Mouse (Mus musculus): ENCODE data around the gene Rplp0. TPM values are rescaled to one million over a fixed set of nuclear protein-coding genes. Genes with fewer than 3 reads are reported as not detected.
"Not testable (repeated sequence)": the region's sequence is repeated elsewhere in the genome, so short reads cannot be mapped to it uniquely, and the experiment has no call there.

Rplp0 gene
- polyA plus RNA-seq, 1 experiment from 2014 or later = 919 TPM

GRCm38 (mm10) chr5:115569308-115569707 is 10.0 kb downstream of the Rplp0 start:
- WGBS (ENCODE audit: insufficient replicate concordance) = 56% methylated on average over 11 of the region's 11 CpGs
- no peak for ATAC-seq (ENCODE audit: low read depth)
- H3K9me3 ChIP-seq (replicated peaks; ENCODE audit: control insufficient read depth, low read length) = no peaks in the 10 kb centered on the region
- peaks cover 7% of the 10 kb centered on the region; the same call in 1 of the 2 replicates for H3K36me3 ChIP-seq (ENCODE audit: control insufficient read depth, insufficient read depth)
- peak overlapping the region; percentile 75 for H3K27ac ChIP-seq (ENCODE audit: low read length)
- no peaks in the 10 kb centered on the region for H3K27me3 ChIP-seq (ENCODE audit: control insufficient read depth, insufficient read depth, low read depth, low read length)
- H3K4me3 ChIP-seq (ENCODE audit: low read depth, low read length) = no peak overlapping the region
- no peak overlapping the region for H3K4me2 ChIP-seq (ENCODE audit: low read depth, low read length)
- H3K9ac ChIP-seq (ENCODE audit: low read depth, low read length) = no peak overlapping the region
- H3K4me1 ChIP-seq (ENCODE audit: control insufficient read depth, low read depth, low read length) = peaks cover 30% of the 10 kb centered on the region

GRCm38 (mm10) chr5:115569721-115570120 is 10.5 kb downstream of the Rplp0 start:
- H3K4me1 ChIP-seq (ENCODE audit: control insufficient read depth, low read depth, low read length) = peaks cover 27% of the 10 kb centered on the region
- no peak overlapping the region for H3K4me2 ChIP-seq (ENCODE audit: low read depth, low read length)
- H3K9me3 ChIP-seq (replicated peaks; ENCODE audit: control insufficient read depth, low read length) = no peaks in the 10 kb centered on the region
- 75% methylated on average over 4 of the region's 4 CpGs for WGBS (ENCODE audit: insufficient replicate concordance)
- peak overlapping the region; percentile 75; the same call in 1 of the 2 replicates for H3K27ac ChIP-seq (ENCODE audit: low read length)
- H3K36me3 ChIP-seq (ENCODE audit: control insufficient read depth, insufficient read depth) = peaks cover 7% of the 10 kb centered on the region; the same call in 1 of the 2 replicates
- ATAC-seq (ENCODE audit: low read depth) = no peak
- H3K4me3 ChIP-seq (ENCODE audit: low read depth, low read length) = no peak overlapping the region
- H3K9ac ChIP-seq (ENCODE audit: low read depth, low read length) = no peak overlapping the region
- H3K27me3 ChIP-seq (ENCODE audit: control insufficient read depth, insufficient read depth, low read depth, low read length) = no peaks in the 10 kb centered on the region

- Histone ChIP-seq H3K36me3 (ENCODE audit: control insufficient read depth, insufficient read depth) (peaks cover 16% of the 10 kb centered on the region), H3K27me3 (ENCODE audit: control insufficient read depth, insufficient read depth, low read depth, low read length) (no peaks in the 10 kb centered on the region), H3K9me3 (replicated peaks; ENCODE audit: control insufficient read depth, low read length) (no peaks in the 10 kb centered on the region), H3K4me3 (ENCODE audit: low read depth, low read length) (no peak overlapping the region), H3K9ac (ENCODE audit: low read depth, low read length) (no peak overlapping the region), H3K4me2 (ENCODE audit: low read depth, low read length) (no peak overlapping the region), H3K4me1 (ENCODE audit: control insufficient read depth, low read depth, low read length) (peaks cover 18% of the 10 kb centered on the region), H3K27ac (ENCODE audit: low read length) (no peak overlapping the region)
- WGBS (ENCODE audit: insufficient replicate concordance) = 85% methylated on average over 7 of the region's 7 CpGs
- ATAC-seq (ENCODE audit: low read depth) = no peak
Measured at GRCm38 (mm10) chr5:115571086-115571485, 11.8 kb downstream of the Rplp0 start.

GRCm38 (mm10) chr5:115572679-115573535 is 13.6 kb downstream of the Rplp0 start:
- peaks cover 8% of the 10 kb centered on the region for H3K4me1 ChIP-seq (ENCODE audit: control insufficient read depth, low read depth, low read length)
- ATAC-seq (ENCODE audit: low read depth) = peak; percentile 37
- H3K4me2 ChIP-seq (ENCODE audit: low read depth, low read length) = no peak overlapping the region
- WGBS (ENCODE audit: insufficient replicate concordance) = 54% methylated on average over 17 of the region's 17 CpGs
- no peaks in the 10 kb centered on the region for H3K9me3 ChIP-seq (replicated peaks; ENCODE audit: control insufficient read depth, low read length)
- H3K27ac ChIP-seq (ENCODE audit: low read length) = peak overlapping the region; percentile 56; the same call in 1 of the 2 replicates
- peaks cover 16% of the 10 kb centered on the region for H3K36me3 ChIP-seq (ENCODE audit: control insufficient read depth, insufficient read depth)
- H3K9ac ChIP-seq (ENCODE audit: low read depth, low read length) = no peak overlapping the region
- no peaks in the 10 kb centered on the region for H3K27me3 ChIP-seq (ENCODE audit: control insufficient read depth, insufficient read depth, low read depth, low read length)
- H3K4me3 ChIP-seq (ENCODE audit: low read depth, low read length) = no peak overlapping the region

- no peak overlapping the region for H3K4me3 ChIP-seq (ENCODE audit: low read depth, low read length)
- no peak overlapping the region for H3K9ac ChIP-seq (ENCODE audit: low read depth, low read length)
- no peak for ATAC-seq (ENCODE audit: low read depth)
- no peaks in the 10 kb centered on the region for H3K27me3 ChIP-seq (ENCODE audit: control insufficient read depth, insufficient read depth, low read depth, low read length)
- H3K9me3 ChIP-seq (replicated peaks; ENCODE audit: control insufficient read depth, low read length) = no peaks in the 10 kb centered on the region
- no peaks in the 10 kb centered on the region for H3K4me1 ChIP-seq (ENCODE audit: control insufficient read depth, low read depth, low read length)
- no peak overlapping the region for H3K27ac ChIP-seq (ENCODE audit: low read length)
- H3K36me3 ChIP-seq (ENCODE audit: control insufficient read depth, insufficient read depth) = peaks cover 27% of the 10 kb centered on the region
- no peak overlapping the region for H3K4me2 ChIP-seq (ENCODE audit: low read depth, low read length)
- WGBS (ENCODE audit: insufficient replicate concordance) = 67% methylated on average over 8 of the region's 8 CpGs
Measured at GRCm38 (mm10) chr5:115574992-115575391, 15.7 kb downstream of the Rplp0 start.

GRCm38 (mm10) chr5:115577686-115578085 is 18.4 kb downstream of the Rplp0 start:
- not testable (repeated sequence) for H3K27ac ChIP-seq (ENCODE audit: low read length); H3K4me2 ChIP-seq (ENCODE audit: low read depth, low read length); H3K9me3 ChIP-seq (replicated peaks; ENCODE audit: control insufficient read depth, low read length); H3K27me3 ChIP-seq (ENCODE audit: control insufficient read depth, insufficient read depth, low read depth, low read length); H3K4me1 ChIP-seq (ENCODE audit: control insufficient read depth, low read depth, low read length); H3K4me3 ChIP-seq (ENCODE audit: low read depth, low read length); ATAC-seq (ENCODE audit: low read depth); H3K9ac ChIP-seq (ENCODE audit: low read depth, low read length)
- WGBS (ENCODE audit: insufficient replicate concordance) = 87% methylated on average over 4 of the region's 4 CpGs
- peaks cover 48% of the 10 kb centered on the region for H3K36me3 ChIP-seq (ENCODE audit: control insufficient read depth, insufficient read depth)

- no peak for ATAC-seq (ENCODE audit: low read depth)
- Histone ChIP-seq H3K27ac (ENCODE audit: low read length) (no peak overlapping the region), H3K4me1 (ENCODE audit: control insufficient read depth, low read depth, low read length) (no peaks in the 10 kb centered on the region), H3K36me3 (ENCODE audit: control insufficient read depth, insufficient read depth) (peaks cover 59% of the 10 kb centered on the region), H3K4me3 (ENCODE audit: low read depth, low read length) (no peak overlapping the region), H3K27me3 (ENCODE audit: control insufficient read depth, insufficient read depth, low read depth, low read length) (no peaks in the 10 kb centered on the region), H3K4me2 (ENCODE audit: low read depth, low read length) (no peak overlapping the region), H3K9me3 (replicated peaks; ENCODE audit: control insufficient read depth, low read length) (peaks cover 5% of the 10 kb centered on the region; the same call in 1 of the 2 replicates), H3K9ac (ENCODE audit: low read depth, low read length) (no peak overlapping the region)
- WGBS (ENCODE audit: insufficient replicate concordance) = 88% methylated on average over 14 of the region's 14 CpGs
Measured at GRCm38 (mm10) chr5:115578922-115579321, 19.7 kb downstream of the Rplp0 start.

- no peaks in the 10 kb centered on the region for H3K27me3 ChIP-seq (ENCODE audit: control insufficient read depth, insufficient read depth, low read depth, low read length)
- no peak overlapping the region for H3K9ac ChIP-seq (ENCODE audit: low read depth, low read length)
- H3K9me3 ChIP-seq (replicated peaks; ENCODE audit: control insufficient read depth, low read length) = peaks cover 5% of the 10 kb centered on the region; the same call in 1 of the 2 replicates
- ATAC-seq (ENCODE audit: low read depth) = no peak
- peaks cover 59% of the 10 kb centered on the region for H3K36me3 ChIP-seq (ENCODE audit: control insufficient read depth, insufficient read depth)
- H3K4me1 ChIP-seq (ENCODE audit: control insufficient read depth, low read depth, low read length) = no peaks in the 10 kb centered on the region
- H3K4me3 ChIP-seq (ENCODE audit: low read depth, low read length) = no peak overlapping the region
- no peak overlapping the region for H3K4me2 ChIP-seq (ENCODE audit: low read depth, low read length)
- WGBS (ENCODE audit: insufficient replicate concordance) = 72% methylated on average over 5 of the region's 5 CpGs
- H3K27ac ChIP-seq (ENCODE audit: low read length) = no peak overlapping the region
Measured at GRCm38 (mm10) chr5:115579363-115579762, 20.1 kb downstream of the Rplp0 start.

Measured in liver, embryonic 16.5 days (tissue).